Mouse (Mus musculus): ENCODE measurements around the gene Gfap. TPM values are rescaled to one million over a fixed set of nuclear protein-coding genes. Genes with fewer than 3 reads are reported as not detected.

The Gfap gene
- polyA plus RNA-seq, 2 experiments, result 0.48 to 0.50 TPM

DNA sequence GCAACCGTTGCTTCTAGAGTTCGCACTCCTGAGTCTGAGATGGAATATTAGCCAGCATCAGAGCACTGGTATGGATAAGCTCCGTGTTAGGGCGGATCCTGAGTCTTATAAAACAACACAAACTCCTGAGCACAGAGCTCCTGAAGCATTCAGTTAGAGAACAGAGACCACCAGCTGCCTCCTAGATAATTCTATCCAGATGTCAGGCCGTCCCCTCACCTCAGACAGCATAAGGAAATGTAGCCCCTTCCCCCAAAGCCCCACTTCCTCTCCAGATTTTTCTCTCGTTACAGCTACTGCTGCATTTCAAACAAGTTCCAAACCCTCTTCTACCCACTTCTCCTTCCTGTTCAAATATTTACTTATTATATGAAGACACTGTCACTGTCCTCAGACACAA is 44.8 kb downstream of the Gfap start:
- DNase-seq (ENCODE audit: low spot score) (peak; percentile 33), ATAC-seq (ENCODE audit: low FRiP score, low read depth) (peak; percentile 62; the same call in 1 of the 2 replicates)
- H3K9me3 ChIP-seq (ENCODE audit: control insufficient read depth, low read length), result no peaks in the 10 kb centered on the region
- no peak overlapping the region for H3K4me3 ChIP-seq (replicated peaks; ENCODE audit: low read length)
- H3K27ac ChIP-seq (replicated peaks; ENCODE audit: low read depth, low read length), result 0 out of 2 replicates have a peak overlapping the region, but pooled peaks have one; percentile 9
- no peak overlapping the region for H3K4me2 ChIP-seq (replicated peaks; ENCODE audit: low read depth, low read length, severe bottlenecking)
- H3K4me1 ChIP-seq (ENCODE audit: control insufficient read depth, insufficient read depth, low read length), result no peaks in the 10 kb centered on the region
- no peaks in the 10 kb centered on the region for H3K27me3 ChIP-seq (ENCODE audit: control insufficient read depth, insufficient read depth, low read length)
- no peak for TF ChIP-seq POLR2A (IDR thresholded peaks at IDR 0.05; ENCODE audit: borderline replicate concordance, extremely low read depth, insufficient read depth, insufficient read length)
- no peak overlapping the region for H3K9ac ChIP-seq (ENCODE audit: low read depth, low read length, severe bottlenecking)
- 21% methylated on average over 6 of the region's 6 CpGs for WGBS
- peaks cover 76% of the 10 kb centered on the region for H3K36me3 ChIP-seq (ENCODE audit: control insufficient read depth, insufficient read depth, low read length)

GRCm38 (mm10) chr11:102853760-102854159 is 47.0 kb downstream of the Gfap start:
- H3K4me1 ChIP-seq (ENCODE audit: control insufficient read depth, insufficient read depth, low read length), result no peaks in the 10 kb centered on the region
- H3K27ac ChIP-seq (replicated peaks; ENCODE audit: low read depth, low read length), result no peak overlapping the region
- peaks cover 76% of the 10 kb centered on the region for H3K36me3 ChIP-seq (ENCODE audit: control insufficient read depth, insufficient read depth, low read length)
- H3K9me3 ChIP-seq (ENCODE audit: control insufficient read depth, low read length), result no peaks in the 10 kb centered on the region
- no peak overlapping the region for H3K4me3 ChIP-seq (replicated peaks; ENCODE audit: low read length)
- no peak for ATAC-seq (ENCODE audit: low FRiP score, low read depth)
- TF ChIP-seq POLR2A (IDR thresholded peaks at IDR 0.05; ENCODE audit: borderline replicate concordance, extremely low read depth, insufficient read depth, insufficient read length), result no peak
- no peak overlapping the region for H3K9ac ChIP-seq (ENCODE audit: low read depth, low read length, severe bottlenecking)
- H3K27me3 ChIP-seq (ENCODE audit: control insufficient read depth, insufficient read depth, low read length), result no peaks in the 10 kb centered on the region
- no peak overlapping the region for H3K4me2 ChIP-seq (replicated peaks; ENCODE audit: low read depth, low read length, severe bottlenecking)
- DNase-seq (ENCODE audit: low spot score), result no peak

DNA sequence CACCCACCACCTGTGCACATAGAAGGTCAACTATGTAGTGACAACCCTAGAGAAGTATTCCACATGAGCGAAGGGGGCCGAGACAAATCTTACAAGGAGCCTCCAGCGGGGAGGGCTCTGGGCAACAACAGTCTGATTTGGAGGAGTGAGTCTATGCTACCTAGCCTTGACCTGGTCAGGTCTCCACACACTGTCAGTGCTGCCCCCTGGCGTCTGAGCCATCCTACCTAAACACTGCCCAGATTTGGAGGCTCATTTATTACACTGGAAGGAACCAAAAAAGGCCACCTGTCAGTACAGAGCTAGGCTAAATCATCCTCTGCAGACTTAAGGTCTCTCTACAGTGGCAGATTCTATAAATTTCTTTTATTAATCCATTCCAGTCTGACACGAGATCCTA is 48.8 kb downstream of the Gfap start:
- no peak for TF ChIP-seq POLR2A (IDR thresholded peaks at IDR 0.05; ENCODE audit: borderline replicate concordance, extremely low read depth, insufficient read depth, insufficient read length)
- Histone ChIP-seq H3K27ac (replicated peaks; ENCODE audit: low read depth, low read length) (no peak overlapping the region), H3K4me3 (replicated peaks; ENCODE audit: low read length) (no peak overlapping the region), H3K4me2 (replicated peaks; ENCODE audit: low read depth, low read length, severe bottlenecking) (no peak overlapping the region), H3K9me3 (ENCODE audit: control insufficient read depth, low read length) (no peaks in the 10 kb centered on the region), H3K36me3 (ENCODE audit: control insufficient read depth, insufficient read depth, low read length) (peaks cover 78% of the 10 kb centered on the region), H3K4me1 (ENCODE audit: control insufficient read depth, insufficient read depth, low read length) (no peaks in the 10 kb centered on the region), H3K9ac (ENCODE audit: low read depth, low read length, severe bottlenecking) (no peak overlapping the region), H3K27me3 (ENCODE audit: control insufficient read depth, insufficient read depth, low read length) (no peaks in the 10 kb centered on the region)
- ATAC-seq (ENCODE audit: low FRiP score, low read depth), result no peak
- peak; percentile 31 for DNase-seq (ENCODE audit: low spot score)
- WGBS, result 60% methylated on average over 5 of the region's 5 CpGs

GRCm38 (mm10) chr11:102845926-102846325 is 54.8 kb downstream of the Gfap start:
- WGBS, result 72% methylated on average over 10 of the region's 10 CpGs
- ATAC-seq (ENCODE audit: low FRiP score, low read depth) (no peak), DNase-seq (ENCODE audit: low spot score) (no peak)
- Histone ChIP-seq H3K4me3 (replicated peaks; ENCODE audit: low read length) (no peak overlapping the region), H3K9me3 (ENCODE audit: control insufficient read depth, low read length) (no peaks in the 10 kb centered on the region), H3K36me3 (ENCODE audit: control insufficient read depth, insufficient read depth, low read length) (peaks cover 99% of the 10 kb centered on the region), H3K4me1 (ENCODE audit: control insufficient read depth, insufficient read depth, low read length) (no peaks in the 10 kb centered on the region), H3K27ac (replicated peaks; ENCODE audit: low read depth, low read length) (no peak overlapping the region), H3K4me2 (replicated peaks; ENCODE audit: low read depth, low read length, severe bottlenecking) (no peak overlapping the region), H3K27me3 (ENCODE audit: control insufficient read depth, insufficient read depth, low read length) (no peaks in the 10 kb centered on the region), H3K9ac (ENCODE audit: low read depth, low read length, severe bottlenecking) (no peak overlapping the region)
- TF ChIP-seq POLR2A (IDR thresholded peaks at IDR 0.05; ENCODE audit: borderline replicate concordance, extremely low read depth, insufficient read depth, insufficient read length), result no peak

- no peak for DNase-seq (ENCODE audit: low spot score)
- no peak overlapping the region for H3K4me2 ChIP-seq (replicated peaks; ENCODE audit: low read depth, low read length, severe bottlenecking)
- no peak overlapping the region for H3K27ac ChIP-seq (replicated peaks; ENCODE audit: low read depth, low read length)
- WGBS, result 82% methylated on average over 9 of the region's 9 CpGs
- TF ChIP-seq POLR2A (IDR thresholded peaks at IDR 0.05; ENCODE audit: borderline replicate concordance, extremely low read depth, insufficient read depth, insufficient read length), result no peak
- peaks cover 70% of the 10 kb centered on the region for H3K36me3 ChIP-seq (ENCODE audit: control insufficient read depth, insufficient read depth, low read length)
- H3K4me1 ChIP-seq (ENCODE audit: control insufficient read depth, insufficient read depth, low read length), result no peaks in the 10 kb centered on the region
- no peak for ATAC-seq (ENCODE audit: low FRiP score, low read depth)
- no peak overlapping the region for H3K9ac ChIP-seq (ENCODE audit: low read depth, low read length, severe bottlenecking)
- H3K27me3 ChIP-seq (ENCODE audit: control insufficient read depth, insufficient read depth, low read length), result no peaks in the 10 kb centered on the region
- no peaks in the 10 kb centered on the region for H3K9me3 ChIP-seq (ENCODE audit: control insufficient read depth, low read length)
- no peak overlapping the region for H3K4me3 ChIP-seq (replicated peaks; ENCODE audit: low read length)
These were observed 62.0 kb downstream of the Gfap start for GRCm38 (mm10) chr11:102838616-102839150.

- DNase-seq (ENCODE audit: low spot score), result no peak
These were observed 62.6 kb downstream of the Gfap start for GRCm38 (mm10) chr11:102838126-102838525.

More at GRCm38 (mm10) chr11:102838126-102838525, 62.6 kb downstream of the Gfap start:
- Histone ChIP-seq H3K4me3 (replicated peaks; ENCODE audit: low read length) (no peak overlapping the region), H3K4me1 (ENCODE audit: control insufficient read depth, insufficient read depth, low read length) (no peaks in the 10 kb centered on the region), H3K9ac (ENCODE audit: low read depth, low read length, severe bottlenecking) (no peak overlapping the region), H3K27ac (replicated peaks; ENCODE audit: low read depth, low read length) (no peak overlapping the region), H3K4me2 (replicated peaks; ENCODE audit: low read depth, low read length, severe bottlenecking) (no peak overlapping the region), H3K36me3 (ENCODE audit: control insufficient read depth, insufficient read depth, low read length) (peaks cover 65% of the 10 kb centered on the region), H3K9me3 (ENCODE audit: control insufficient read depth, low read length) (no peaks in the 10 kb centered on the region), H3K27me3 (ENCODE audit: control insufficient read depth, insufficient read depth, low read length) (no peaks in the 10 kb centered on the region)
- TF ChIP-seq POLR2A (IDR thresholded peaks at IDR 0.05; ENCODE audit: borderline replicate concordance, extremely low read depth, insufficient read depth, insufficient read length), result no peak
- no peak for ATAC-seq (ENCODE audit: low FRiP score, low read depth)
- 71% methylated on average over 2 of the region's 2 CpGs for WGBS
